Mouse (Mus musculus) myocyte (in vitro differentiated cells): ENCODE results near the gene Rgs1. TPM values are rescaled to one million over a fixed set of nuclear protein-coding genes. Genes with fewer than 3 reads are reported as not detected.

Source experiments
- H3K27me3 ChIP-seq: one replicate; pipeline ENCODE4 v1.6.1; 2011; ENCODE audit not compliant: control insufficient read depth, insufficient read depth, insufficient read length
- H3K36me3 ChIP-seq: one replicate; pipeline ENCODE4 v1.6.1; 2011; ENCODE audit not compliant: control insufficient read depth, insufficient read depth
- H3K4me2 ChIP-seq: one replicate; pipeline ENCODE4 v1.6.1; 2011; ENCODE audit warnings: low read depth, control low read depth
- H3K4me3 ChIP-seq: one replicate; pipeline ENCODE4 v1.5.1; 2011; ENCODE audit warnings: mild to moderate bottlenecking, control low read depth, moderate library complexity
- H3K79me2 ChIP-seq: one replicate; pipeline ENCODE4 v1.6.1; 2011; ENCODE audit not compliant: control insufficient read depth, insufficient read depth
- H3ac ChIP-seq: one replicate; pipeline ENCODE4 v1.6.1; 2011; ENCODE audit not compliant: control insufficient read depth, insufficient read length
- CEBPB ChIP-seq: IDR thresholded peaks from 2 replicates; pipeline ENCODE4 v1.6.1; 2011; ENCODE audit warnings: mild to moderate bottlenecking, moderate library complexity; ENCODE audit not compliant: poor library complexity, insufficient read depth, severe bottlenecking
- E2F4 ChIP-seq: IDR thresholded peaks from one replicate; pipeline ENCODE4 v1.6.1; 2011; ENCODE audit warnings: mild to moderate bottlenecking, control low read depth, moderate library complexity; ENCODE audit not compliant: insufficient read depth
- MAX ChIP-seq: IDR thresholded peaks from one replicate; pipeline ENCODE4 v1.6.1; 2011; ENCODE audit warnings: low read depth, mild to moderate bottlenecking, control low read depth
- MYOD1 ChIP-seq, 3 experiments: IDR thresholded peaks; one replicate each; pipeline ENCODE4 v1.6.1; 2011; ENCODE audit warnings: control low read depth in 2 of 3, low read depth in 2 of 3, mild to moderate bottlenecking in 2 of 3, moderate library complexity in 1 of 3; ENCODE audit not compliant: insufficient read length in 2 of 3, control insufficient read depth in 1 of 3
- MYOG ChIP-seq, 3 experiments: IDR thresholded peaks; one replicate each; pipeline ENCODE4 v1.6.1; 2011; ENCODE audit warnings: control low read depth in 2 of 3, low read depth in 2 of 3, mild to moderate bottlenecking in 2 of 3; ENCODE audit not compliant: insufficient read length in 2 of 3, control insufficient read depth in 1 of 3, insufficient read depth in 1 of 3
- POLR2A ChIP-seq: IDR thresholded peaks from one replicate; pipeline ENCODE4 v1.6.1; 2011; ENCODE audit warnings: low read depth, mild to moderate bottlenecking, control low read depth, moderate library complexity; ENCODE audit not compliant: insufficient read length
- POLR2AphosphoS2 ChIP-seq: IDR thresholded peaks from one replicate; pipeline ENCODE4 v1.6.1; 2011; ENCODE audit warnings: low read depth, control low read depth; ENCODE audit not compliant: insufficient read length
- REST ChIP-seq: IDR thresholded peaks from one replicate; pipeline ENCODE4 v1.6.1; 2011; ENCODE audit warnings: mild to moderate bottlenecking, control low read depth, moderate library complexity; ENCODE audit not compliant: insufficient read depth, insufficient read length
- SRF ChIP-seq: IDR thresholded peaks from one replicate; pipeline ENCODE4 v1.6.1; 2011; ENCODE audit warnings: low read depth; ENCODE audit not compliant: control insufficient read depth, insufficient read length
- TCF12 ChIP-seq: IDR thresholded peaks from one replicate; pipeline ENCODE4 v1.6.1; 2011; ENCODE audit warnings: mild to moderate bottlenecking, control low read depth; ENCODE audit not compliant: poor library complexity, insufficient read depth, severe bottlenecking
- TCF3 ChIP-seq: IDR thresholded peaks from one replicate; pipeline ENCODE4 v1.6.1; 2011; ENCODE audit warnings: low read depth, control low read depth; ENCODE audit not compliant: insufficient read length
- USF1 ChIP-seq: IDR thresholded peaks from one replicate; pipeline ENCODE4 v1.6.1; 2011; ENCODE audit warnings: low read depth, mild to moderate bottlenecking, control low read depth, moderate library complexity
- polyA plus RNA-seq: library from polyadenylated mRNA; unstranded; fragments of >200 nt; fragmentation: generic; extraction: Trizol; gene quantifications from one replicate; pipeline ENCODE4 v1.2.1, GENCODE M21; 2012; ENCODE audit warnings: missing spikeins

Gene Rgs1
- polyA plus RNA-seq, 1 experiment: not detected

- TF ChIP-seq E2F4 (no peak), CEBPB (0 out of 2 replicates have a peak, but pooled peaks have one; percentile 40), TCF3 (no peak)
- H3K27me3 ChIP-seq: no peaks in the 10 kb centered on the region
- no peak overlapping the region for H3K4me2 ChIP-seq
- H3ac ChIP-seq: no peak overlapping the region
- H3K36me3 ChIP-seq: no peaks in the 10 kb centered on the region
- H3K79me2 ChIP-seq: no peaks in the 10 kb centered on the region
- no peak overlapping the region for H3K4me3 ChIP-seq
These were observed 18.7 kb upstream of the Rgs1 start for GRCm38 (mm10) chr1:144267471-144268470.

- Histone ChIP-seq H3K36me3 (no peaks in the 10 kb centered on the region), H3K79me2 (no peaks in the 10 kb centered on the region), H3K4me2 (no peak overlapping the region), H3K27me3 (no peaks in the 10 kb centered on the region), H3ac (no peak overlapping the region), H3K4me3 (no peak overlapping the region)
- no peak for TF ChIP-seq USF1
- no peak for TF ChIP-seq MAX
- TF ChIP-seq POLR2AphosphoS2: no peak
- no peak for TF ChIP-seq MYOG (IDR thresholded peaks at IDR 0.05; ENCODE audit: control insufficient read depth in 1 of 3, insufficient read depth in 1 of 3, insufficient read length in 2 of 3, low read depth in 2 of 3)
- no peak for TF ChIP-seq REST
- TF ChIP-seq SRF: no peak
- no peak for TF ChIP-seq TCF3
- TF ChIP-seq TCF12: no peak
- TF ChIP-seq POLR2A: no peak
- TF ChIP-seq MYOD1 (IDR thresholded peaks at IDR 0.05; ENCODE audit: control insufficient read depth in 1 of 3, insufficient read length in 2 of 3, low read depth in 2 of 3): no peak
- TF ChIP-seq CEBPB: no peak
- TF ChIP-seq E2F4: no peak
These were observed 15.0 kb upstream of the Rgs1 start for GRCm38 (mm10) chr1:144264000-144264399.

GRCm38 (mm10) chr1:144262008-144262407 is 13.0 kb upstream of the Rgs1 start:
- no peak for TF ChIP-seq E2F4
- no peak for TF ChIP-seq SRF
- no peak for TF ChIP-seq MAX
- no peak for TF ChIP-seq TCF12
- TF ChIP-seq REST: no peak
- no peak for TF ChIP-seq MYOG (IDR thresholded peaks at IDR 0.05; ENCODE audit: control insufficient read depth in 1 of 3, insufficient read depth in 1 of 3, insufficient read length in 2 of 3, low read depth in 2 of 3)
- no peak for TF ChIP-seq POLR2A
- no peak for TF ChIP-seq USF1
- TF ChIP-seq MYOD1 (IDR thresholded peaks at IDR 0.05; ENCODE audit: control insufficient read depth in 1 of 3, insufficient read length in 2 of 3, low read depth in 2 of 3): no peak
- no peak for TF ChIP-seq POLR2AphosphoS2
- no peak for TF ChIP-seq TCF3
- Histone ChIP-seq H3K27me3 (no peaks in the 10 kb centered on the region), H3K4me2 (no peak overlapping the region), H3K79me2 (no peaks in the 10 kb centered on the region), H3K36me3 (no peaks in the 10 kb centered on the region), H3K4me3 (no peak overlapping the region), H3ac (no peak overlapping the region)

- Histone ChIP-seq H3K4me3 (no peak overlapping the region), H3ac (no peak overlapping the region), H3K36me3 (no peaks in the 10 kb centered on the region), H3K27me3 (no peaks in the 10 kb centered on the region), H3K4me2 (no peak overlapping the region), H3K79me2 (no peaks in the 10 kb centered on the region)
- TF ChIP-seq E2F4: no peak
- no peak for TF ChIP-seq TCF3
- no peak for TF ChIP-seq TCF12
- TF ChIP-seq MAX: no peak
- TF ChIP-seq USF1: no peak
- no peak for TF ChIP-seq MYOD1 (IDR thresholded peaks at IDR 0.05; ENCODE audit: control insufficient read depth in 1 of 3, insufficient read length in 2 of 3, low read depth in 2 of 3)
- TF ChIP-seq REST: no peak
- TF ChIP-seq MYOG (IDR thresholded peaks at IDR 0.05; ENCODE audit: control insufficient read depth in 1 of 3, insufficient read depth in 1 of 3, insufficient read length in 2 of 3, low read depth in 2 of 3): no peak
- TF ChIP-seq CEBPB: no peak
- no peak for TF ChIP-seq SRF
These were observed 9.7 kb upstream of the Rgs1 start for GRCm38 (mm10) chr1:144258779-144259178.
